Mouse (Mus musculus) testis, adult 2 months (tissue): ENCODE measurements at regions not wholly inside any gene's neighbourhood (a gene's known extent, or its start where the extent isn't known, plus 50 kb on each side); places are given as distances from the start of the nearest gene placed in this dataset.

ENCODE experiments used
- CTCF ChIP-seq: fragments of 200-500 bp; IDR thresholded peaks from 2 replicates; pipeline ENCODE4 v1.5.1; 2012; ENCODE audit warnings: low read depth, mild to moderate bottlenecking, inconsistent platforms, low read length, moderate library complexity; ENCODE audit not compliant: control insufficient read depth, insufficient read depth, insufficient replicate concordance
- POLR2A ChIP-seq: fragments of 200-500 bp; IDR thresholded peaks from 2 replicates; pipeline ENCODE4 v1.6.1; 2012; ENCODE audit warnings: low read depth, mild to moderate bottlenecking, inconsistent platforms, low read length, moderate library complexity; ENCODE audit not compliant: control insufficient read depth

DNA sequence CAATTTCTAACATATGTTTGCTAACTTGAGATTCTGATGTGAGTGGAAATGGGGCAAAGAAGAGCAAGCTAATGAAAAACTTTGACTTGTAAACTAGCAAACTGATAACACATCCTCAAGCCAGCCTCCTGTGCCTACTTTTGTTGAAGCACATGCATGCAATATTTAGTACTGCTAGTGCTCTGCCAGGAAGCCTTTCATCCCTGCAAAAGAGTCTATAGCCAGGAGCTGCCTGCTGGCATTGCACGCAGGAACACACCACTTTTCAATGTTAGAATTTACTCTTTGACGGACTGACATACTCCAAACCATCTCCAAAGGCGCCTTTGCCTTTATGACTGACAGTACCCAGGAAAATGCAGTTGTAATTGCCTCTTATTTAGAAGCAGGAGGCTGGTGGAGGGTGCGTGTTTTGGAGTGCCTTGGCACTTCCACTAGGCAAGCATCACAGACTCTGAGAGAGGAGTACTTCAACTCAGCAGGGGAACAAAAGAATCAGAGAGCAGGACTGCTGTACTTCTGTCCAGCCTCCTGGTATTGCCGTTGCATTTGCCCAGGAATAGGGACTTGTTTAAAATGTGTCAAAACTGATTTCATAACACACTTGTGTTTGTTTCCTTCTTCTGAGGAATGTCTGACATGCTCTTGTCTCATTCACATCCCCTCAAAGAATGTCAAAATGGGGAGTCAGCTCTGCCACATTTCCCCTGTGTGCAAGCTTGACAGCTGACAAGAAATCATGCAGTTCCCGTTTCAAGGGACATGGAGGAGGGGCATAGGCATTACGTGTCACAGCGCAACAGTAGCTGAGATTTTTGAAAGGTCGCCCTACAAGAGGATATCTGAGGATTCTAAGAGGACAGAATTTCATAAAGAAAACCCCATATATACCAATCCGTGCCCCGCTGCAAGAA lies 503.8 kb upstream of the Gm10306 start:
- TF ChIP-seq CTCF = no peak
- TF ChIP-seq POLR2A = no peak
